ENCODE assay signal across 29 mouse cellular contexts in the genomic region with DNA sequence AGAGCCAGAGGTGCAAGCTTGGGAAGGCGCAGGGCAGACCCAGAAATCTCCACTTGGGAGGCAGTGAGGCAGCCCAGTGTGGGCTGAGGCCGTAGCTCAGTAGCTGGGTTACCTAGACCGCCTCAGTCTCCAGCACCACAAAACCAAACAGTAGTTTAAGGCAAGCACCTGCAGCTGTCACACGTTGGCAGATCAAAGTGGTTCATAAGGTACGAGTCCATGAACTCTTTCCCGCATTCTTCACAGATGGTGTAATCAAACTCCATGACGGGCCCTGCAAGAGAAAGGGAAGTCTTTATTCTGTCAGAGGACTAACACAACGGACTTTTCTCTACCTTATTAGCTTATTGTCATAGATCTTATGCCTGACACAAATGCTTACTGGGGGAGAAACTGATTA. TPM values are rescaled to one million over a fixed set of nuclear protein-coding genes. Genes with fewer than 3 reads are reported as not detected.
DNase-seq lines count a peak whose midpoint lies in the region; ATAC-seq and TF ChIP-seq lines count a peak whose summit lies in the region.
"Had no signal": no experiment of that assay in that cellular context is flagged by ENCODE, and none has a peak within 500 bp of the region (broad histone marks: within the 10 kb centered on the region; RNA-seq: fewer than 3 reads in every experiment).

No protein-coding gene starts in this region.

- no peak overlapping the region for H3K9ac ChIP-seq in liver, postnatal 0 days (replicated peaks)
- H3K9ac ChIP-seq in liver, embryonic 11.5 days (ENCODE audit: low read depth, low read length): no peak overlapping the region
- no peak overlapping the region for H3K9ac ChIP-seq in stomach, embryonic 15.5 days
- H3K9ac ChIP-seq in stomach, postnatal 0 days (ENCODE audit: low read length): no peak overlapping the region
- no peak overlapping the region for H3K9ac ChIP-seq in forebrain, embryonic 12.5 days
- H3K9ac ChIP-seq: embryonic facial prominence, embryonic 13.5 days; heart, embryonic 15.5 days; liver, embryonic 15.5 days; midbrain, embryonic 13.5 days; neural tube, embryonic 13.5 days had no signal

- TF ChIP-seq CTCF in liver, postnatal 0 days (IDR thresholded peaks at IDR 0.05; ENCODE audit: low read depth): no peak
- TF ChIP-seq CTCF in stomach, postnatal 0 days (IDR thresholded peaks at IDR 0.05; ENCODE audit: low read depth): no peak

- ATAC-seq in liver, postnatal 0 days: 0 out of 2 replicates have a peak, but pooled peaks have one; percentile 29
- ATAC-seq in liver, embryonic 11.5 days (replicated peaks; ENCODE audit: low FRiP score): no peak
- peak; percentile 35 for ATAC-seq in stomach, embryonic 15.5 days (ENCODE audit: insufficient read depth, low FRiP score, low read depth)
- no peak for ATAC-seq in stomach, postnatal 0 days (ENCODE audit: low FRiP score, low TSS enrichment)
- no peak for ATAC-seq in forebrain, embryonic 12.5 days (ENCODE audit: low FRiP score)
- ATAC-seq: CD4-positive, CD25-positive, alpha-beta regulatory T cell, adult 4 months; forebrain, embryonic 14.5 days; hindbrain, embryonic 16.5 days; midbrain, embryonic 13.5 days had no signal

- DNase-seq in liver, postnatal 0 days: no peak
- no peak for DNase-seq in liver, embryonic 11.5 days (ENCODE audit: low spot score)
- no peak for DNase-seq in stomach, postnatal 0 days (ENCODE audit: low spot score)
- DNase-seq in ES-CJ7 (ENCODE audit: low read depth, low spot score) (peak; percentile 44), ZHBTc4 (ENCODE audit: low read depth, low spot score) (peak; percentile 66)
- DNase-seq: adrenal gland, postnatal 25 days; cerebellum, adult 11-12 months; cerebellum, adult 9-11 months; embryo, embryonic 11 days; gastrocnemius, postnatal 25 days; heart, adult 11 months; kidney, adult 8-10 months; kidney, postnatal 4 days; left cerebral cortex, postnatal 4 days; right cerebral cortex, postnatal 4 days had no signal

- H3K4me3 ChIP-seq in liver, postnatal 0 days (ENCODE audit: low read depth, low read length): no peak overlapping the region
- H3K4me3 ChIP-seq in liver, embryonic 11.5 days (ENCODE audit: low read depth, low read length): no peak overlapping the region
- no peak overlapping the region for H3K4me3 ChIP-seq in stomach, embryonic 15.5 days (replicated peaks)
- H3K4me3 ChIP-seq in stomach, postnatal 0 days (ENCODE audit: low read depth, low read length): no peak overlapping the region
- H3K4me3 ChIP-seq in forebrain, embryonic 12.5 days (replicated peaks): no peak overlapping the region
- H3K4me3 ChIP-seq: embryonic facial prominence, embryonic 13.5 days; heart, embryonic 10.5 days; heart, embryonic 15.5 days; liver, embryonic 15.5 days; midbrain, embryonic 13.5 days; neural tube, embryonic 13.5 days had no signal

- H3K4me1 ChIP-seq in liver, postnatal 0 days (ENCODE audit: insufficient read depth): no peaks in the 10 kb centered on the region
- no peaks in the 10 kb centered on the region for H3K4me1 ChIP-seq in liver, embryonic 11.5 days (replicated peaks; ENCODE audit: control insufficient read depth, insufficient read depth, low read length)
- no peaks in the 10 kb centered on the region for H3K4me1 ChIP-seq in stomach, embryonic 15.5 days
- H3K4me1 ChIP-seq in stomach, postnatal 0 days (replicated peaks; ENCODE audit: control insufficient read depth, insufficient read depth): no peaks in the 10 kb centered on the region
- H3K4me1 ChIP-seq in forebrain, embryonic 12.5 days: no peaks in the 10 kb centered on the region
- H3K4me1 ChIP-seq: embryonic facial prominence, embryonic 13.5 days; heart, embryonic 10.5 days; heart, embryonic 15.5 days; liver, embryonic 15.5 days; midbrain, embryonic 13.5 days; neural tube, embryonic 13.5 days had no signal

- no peaks in the 10 kb centered on the region for H3K9me3 ChIP-seq in liver, postnatal 0 days (ENCODE audit: low read length)
- H3K9me3 ChIP-seq in liver, embryonic 11.5 days (ENCODE audit: control insufficient read depth, low read length): no peaks in the 10 kb centered on the region
- no peaks in the 10 kb centered on the region for H3K9me3 ChIP-seq in stomach, embryonic 15.5 days
- no peaks in the 10 kb centered on the region for H3K9me3 ChIP-seq in stomach, postnatal 0 days (ENCODE audit: control insufficient read depth, low read length)
- no peaks in the 10 kb centered on the region for H3K9me3 ChIP-seq in forebrain, embryonic 12.5 days
- H3K9me3 ChIP-seq: embryonic facial prominence, embryonic 13.5 days; G1E; heart, embryonic 10.5 days; heart, embryonic 15.5 days; liver, embryonic 15.5 days; midbrain, embryonic 13.5 days; neural tube, embryonic 13.5 days had no signal

- WGBS in liver, postnatal 0 days (ENCODE audit: insufficient replicate concordance): 77% methylated on average over 8 of the region's 8 CpGs
- WGBS in liver, embryonic 11.5 days: 82% methylated on average over 8 of the region's 8 CpGs
- 55% methylated on average over 8 of the region's 8 CpGs for WGBS in stomach, embryonic 15.5 days
- 43% methylated on average over 8 of the region's 8 CpGs for WGBS in stomach, postnatal 0 days
- WGBS in forebrain, embryonic 12.5 days: 73% methylated on average over 8 of the region's 8 CpGs

- H3K27ac ChIP-seq in liver, postnatal 0 days (ENCODE audit: low read depth): no peak overlapping the region
- H3K27ac ChIP-seq in liver, embryonic 11.5 days (ENCODE audit: low read depth, low read length): no peak overlapping the region
- no peak overlapping the region for H3K27ac ChIP-seq in stomach, embryonic 15.5 days
- H3K27ac ChIP-seq in stomach, postnatal 0 days (replicated peaks): no peak overlapping the region
- no peak overlapping the region for H3K27ac ChIP-seq in forebrain, embryonic 12.5 days
- H3K27ac ChIP-seq: embryonic facial prominence, embryonic 13.5 days; heart, embryonic 10.5 days; heart, embryonic 15.5 days; kidney, postnatal 0 days; liver, embryonic 15.5 days; macrophage; midbrain, embryonic 13.5 days; neural tube, embryonic 13.5 days had no signal

- no peak for TF ChIP-seq EP300 in liver, postnatal 0 days (IDR thresholded peaks at IDR 0.05; ENCODE audit: low read depth)
- no peak for TF ChIP-seq EP300 in stomach, postnatal 0 days (optimal IDR thresholded peaks at IDR 0.05)

- H3K4me2 ChIP-seq in liver, postnatal 0 days (ENCODE audit: low read depth, low read length): no peak overlapping the region
- H3K4me2 ChIP-seq in liver, embryonic 11.5 days: no peak overlapping the region
- H3K4me2 ChIP-seq in stomach, embryonic 15.5 days: no peak overlapping the region
- H3K4me2 ChIP-seq in stomach, postnatal 0 days (replicated peaks; ENCODE audit: low read depth): no peak overlapping the region
- no peak overlapping the region for H3K4me2 ChIP-seq in forebrain, embryonic 12.5 days
- H3K4me2 ChIP-seq: embryonic facial prominence, embryonic 13.5 days; heart, embryonic 15.5 days; liver, embryonic 15.5 days; midbrain, embryonic 13.5 days; neural tube, embryonic 13.5 days had no signal

- H3K36me3 ChIP-seq in liver, postnatal 0 days (replicated peaks; ENCODE audit: insufficient read depth, low read length): peaks cover 63% of the 10 kb centered on the region
- peaks cover 8% of the 10 kb centered on the region; the same call in 1 of the 2 replicates for H3K36me3 ChIP-seq in liver, embryonic 11.5 days (ENCODE audit: control insufficient read depth, insufficient read depth, low read length)
- peaks cover 31% of the 10 kb centered on the region for H3K36me3 ChIP-seq in stomach, embryonic 15.5 days
- H3K36me3 ChIP-seq in stomach, postnatal 0 days (ENCODE audit: control insufficient read depth, insufficient read depth, low read length): peaks cover 22% of the 10 kb centered on the region
- peaks cover 82% of the 10 kb centered on the region for H3K36me3 ChIP-seq in forebrain, embryonic 12.5 days (replicated peaks)

- H3K27me3 ChIP-seq in liver, postnatal 0 days (ENCODE audit: insufficient read depth, low read length): no peaks in the 10 kb centered on the region
- no peaks in the 10 kb centered on the region for H3K27me3 ChIP-seq in liver, embryonic 11.5 days (replicated peaks; ENCODE audit: control insufficient read depth, insufficient read depth, low read length)
- no peaks in the 10 kb centered on the region for H3K27me3 ChIP-seq in stomach, embryonic 15.5 days (replicated peaks)
- no peaks in the 10 kb centered on the region for H3K27me3 ChIP-seq in stomach, postnatal 0 days (ENCODE audit: control insufficient read depth, insufficient read depth, low read length)
- H3K27me3 ChIP-seq in forebrain, embryonic 12.5 days: no peaks in the 10 kb centered on the region
- H3K27me3 ChIP-seq: embryonic facial prominence, embryonic 13.5 days; heart, embryonic 15.5 days; liver, embryonic 15.5 days; midbrain, embryonic 13.5 days; neural tube, embryonic 13.5 days had no signal

RNA-seq across cellular contexts. Expression of a gene that starts 10.7 kb away (rescaled TPM):
- polyA plus RNA-seq in liver, postnatal 0 days (2015; fragmentation: Nextera tagmentation; extraction: Ambion mirVana): 15.3 and 16.2 TPM in 2 replicates
- 15.3 and 18.9 TPM in 2 replicates for polyA plus RNA-seq in liver, embryonic 11.5 days (2014; fragmentation: Nextera tagmentation; extraction: Ambion mirVana)
- 21.7 and 23.7 TPM in 2 replicates for polyA plus RNA-seq in stomach, embryonic 15.5 days (2015; fragmentation: Nextera tagmentation; extraction: Ambion mirVana)
- polyA plus RNA-seq in stomach, postnatal 0 days (2015; fragmentation: Nextera tagmentation; extraction: Ambion mirVana): 24.5 and 25.2 TPM in 2 replicates
- polyA plus RNA-seq in forebrain, embryonic 12.5 days (2016; fragmentation: Nextera tagmentation; extraction: Ambion mirVana): 27.6 and 35.3 TPM in 2 replicates

RNA-seq across cellular contexts. Expression of a gene that starts 46.9 kb away (rescaled TPM):
- 6.6 and 8.3 TPM in 2 replicates for polyA plus RNA-seq in liver, postnatal 0 days (2015; fragmentation: Nextera tagmentation; extraction: Ambion mirVana)
- polyA plus RNA-seq in liver, embryonic 11.5 days (2014; fragmentation: Nextera tagmentation; extraction: Ambion mirVana): 30.8 TPM in 2 replicates
- polyA plus RNA-seq in stomach, embryonic 15.5 days (2015; fragmentation: Nextera tagmentation; extraction: Ambion mirVana): 33.3 and 38.2 TPM in 2 replicates
- 14.5 and 17.2 TPM in 2 replicates for polyA plus RNA-seq in stomach, postnatal 0 days (2015; fragmentation: Nextera tagmentation; extraction: Ambion mirVana)
- polyA plus RNA-seq in forebrain, embryonic 12.5 days (2016; fragmentation: Nextera tagmentation; extraction: Ambion mirVana): 56.1 and 60.6 TPM in 2 replicates

RNA-seq across cellular contexts. Expression of a gene that starts 47.0 kb away (rescaled TPM):
- polyA plus RNA-seq in liver, postnatal 0 days (2015; fragmentation: Nextera tagmentation; extraction: Ambion mirVana): 18.2 and 19.6 TPM in 2 replicates
- 97.9 and 110 TPM in 2 replicates for polyA plus RNA-seq in liver, embryonic 11.5 days (2014; fragmentation: Nextera tagmentation; extraction: Ambion mirVana)
- 59.5 and 62.0 TPM in 2 replicates for polyA plus RNA-seq in stomach, embryonic 15.5 days (2015; fragmentation: Nextera tagmentation; extraction: Ambion mirVana)
- polyA plus RNA-seq in stomach, postnatal 0 days (2015; fragmentation: Nextera tagmentation; extraction: Ambion mirVana): 27.0 and 27.8 TPM in 2 replicates
- polyA plus RNA-seq in forebrain, embryonic 12.5 days (2016; fragmentation: Nextera tagmentation; extraction: Ambion mirVana): 129 and 137 TPM in 2 replicates

Comparison
In these comparisons a context has a peak if more than half of its experiments do, and no peak if none do; other contexts are left out.
1. ATAC-seq: peak in liver, postnatal 0 days (single experiment) and stomach, embryonic 15.5 days (single experiment); none in liver, embryonic 11.5 days (single experiment), stomach, postnatal 0 days (single experiment) and forebrain, embryonic 12.5 days (single experiment).
2. DNase-seq: peak in ES-CJ7 (single experiment) and ZHBTc4 (single experiment); none in liver, postnatal 0 days (single experiment), liver, embryonic 11.5 days (single experiment) and stomach, postnatal 0 days (single experiment).